Mouse (Mus musculus): ENCODE measurements around the gene Psg20. TPM values are rescaled to one million over a fixed set of nuclear protein-coding genes. Genes with fewer than 3 reads are reported as not detected.
"Not testable (repeated sequence)": the region's sequence is repeated elsewhere in the genome, so short reads cannot be mapped to it uniquely, and the experiment has no call there.

Psg20 gene
- polyA plus RNA-seq, 1 experiment from 2014 or later: not detected

DNA sequence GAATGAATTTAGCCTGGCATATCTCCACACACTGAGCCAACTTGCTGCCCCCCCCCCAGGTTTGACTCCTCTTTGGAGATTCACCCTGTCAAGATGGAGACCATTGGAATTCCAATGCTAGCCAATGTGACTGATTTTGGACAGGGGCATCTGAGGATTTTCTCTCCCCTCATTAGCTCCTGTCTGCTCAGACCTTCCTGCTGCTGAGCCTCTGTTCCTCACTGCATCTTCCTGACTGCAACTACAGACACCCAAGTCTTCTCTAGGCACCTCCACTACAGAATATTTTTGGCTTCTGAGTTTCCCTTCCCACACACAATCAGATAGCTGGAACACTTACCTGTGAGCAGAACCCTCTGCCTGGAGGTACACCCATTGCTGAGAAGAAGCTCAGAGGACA is 399 bp downstream of the Psg20 start:
- H3K27ac ChIP-seq (ENCODE audit: low read length): no peak overlapping the region
- no peaks in the 10 kb centered on the region for H3K9me3 ChIP-seq (ENCODE audit: control insufficient read depth, low read length)
- H3K9ac ChIP-seq (replicated peaks; ENCODE audit: low read depth, low read length): no peak overlapping the region
- H3K4me1 ChIP-seq (replicated peaks; ENCODE audit: control insufficient read depth, insufficient read depth, low read length): no peaks in the 10 kb centered on the region
- H3K4me2 ChIP-seq (ENCODE audit: low read length): no peak overlapping the region
- no peaks in the 10 kb centered on the region for H3K27me3 ChIP-seq (replicated peaks; ENCODE audit: control insufficient read depth, insufficient read depth, low read length)
- H3K4me3 ChIP-seq (replicated peaks; ENCODE audit: low read length): no peak overlapping the region
- no peaks in the 10 kb centered on the region for H3K36me3 ChIP-seq (ENCODE audit: control insufficient read depth, insufficient read depth)
- ATAC-seq: no peak

DNA sequence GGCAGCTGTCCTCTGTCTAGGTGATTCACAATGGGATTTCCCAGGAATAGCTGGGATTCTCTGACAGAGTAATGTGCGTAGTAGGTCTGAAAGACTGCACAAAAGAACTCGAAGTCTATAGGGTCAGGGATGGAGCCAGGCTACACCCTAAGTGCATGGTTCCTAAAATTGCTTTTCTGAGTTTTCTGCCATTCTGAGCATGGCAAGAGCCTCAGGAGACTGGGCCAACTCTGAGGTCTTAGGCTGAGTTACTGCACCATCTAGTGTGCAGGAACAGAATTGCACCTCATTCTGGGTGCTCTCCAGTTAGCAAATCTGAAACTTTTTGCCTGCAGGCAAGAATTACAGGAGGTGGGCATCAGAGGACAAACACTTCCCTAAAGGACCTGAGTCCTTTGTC is 6.2 kb downstream of the Psg20 start:
- H3K4me2 ChIP-seq (ENCODE audit: low read length): no peak overlapping the region
- H3K36me3 ChIP-seq (ENCODE audit: control insufficient read depth, insufficient read depth): no peaks in the 10 kb centered on the region
- H3K9ac ChIP-seq (replicated peaks; ENCODE audit: low read depth, low read length): no peak overlapping the region
- H3K9me3 ChIP-seq (ENCODE audit: control insufficient read depth, low read length): no peaks in the 10 kb centered on the region
- no peak overlapping the region for H3K4me3 ChIP-seq (replicated peaks; ENCODE audit: low read length)
- no peak overlapping the region for H3K27ac ChIP-seq (ENCODE audit: low read length)
- H3K27me3 ChIP-seq (replicated peaks; ENCODE audit: control insufficient read depth, insufficient read depth, low read length): no peaks in the 10 kb centered on the region
- no peaks in the 10 kb centered on the region for H3K4me1 ChIP-seq (replicated peaks; ENCODE audit: control insufficient read depth, insufficient read depth, low read length)
- ATAC-seq: no peak
- WGBS: 48% methylated on average over 2 of the region's 2 CpGs

DNA sequence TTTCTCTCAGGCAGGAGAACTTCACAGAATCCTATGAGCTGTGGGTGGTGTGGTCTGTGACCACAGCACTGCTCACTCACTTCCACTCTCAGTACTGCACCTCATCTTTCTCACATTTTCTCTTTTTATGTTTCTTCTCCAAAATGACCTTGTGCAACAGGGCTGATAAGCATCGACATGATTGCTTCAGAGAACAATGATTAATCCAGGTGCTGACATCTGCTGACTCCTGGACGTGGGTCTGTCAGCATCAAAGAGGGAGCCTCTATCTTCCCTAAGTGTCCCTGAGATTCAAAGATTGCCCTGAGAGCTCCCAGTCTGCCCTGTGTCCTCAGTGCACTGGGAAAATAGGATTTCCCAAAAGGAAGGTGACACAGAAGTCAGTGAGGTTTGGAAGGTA is 29.4 kb downstream of the Psg20 start, which contains the start of gene Psg21:
Gene Psg21, minus strand, starts transcription at position 101 of the 400 bp plus-strand sequence.
- H3K9ac ChIP-seq (replicated peaks; ENCODE audit: low read depth, low read length); H3K4me2 ChIP-seq (ENCODE audit: low read length); H3K27me3 ChIP-seq (replicated peaks; ENCODE audit: control insufficient read depth, insufficient read depth, low read length); H3K4me1 ChIP-seq (replicated peaks; ENCODE audit: control insufficient read depth, insufficient read depth, low read length); H3K9me3 ChIP-seq (ENCODE audit: control insufficient read depth, low read length); H3K27ac ChIP-seq (ENCODE audit: low read length); H3K36me3 ChIP-seq (ENCODE audit: control insufficient read depth, insufficient read depth); ATAC-seq; H3K4me3 ChIP-seq (replicated peaks; ENCODE audit: low read length): not testable (repeated sequence)
- 83% methylated on average over 1 of the region's 2 CpGs for WGBS

DNA sequence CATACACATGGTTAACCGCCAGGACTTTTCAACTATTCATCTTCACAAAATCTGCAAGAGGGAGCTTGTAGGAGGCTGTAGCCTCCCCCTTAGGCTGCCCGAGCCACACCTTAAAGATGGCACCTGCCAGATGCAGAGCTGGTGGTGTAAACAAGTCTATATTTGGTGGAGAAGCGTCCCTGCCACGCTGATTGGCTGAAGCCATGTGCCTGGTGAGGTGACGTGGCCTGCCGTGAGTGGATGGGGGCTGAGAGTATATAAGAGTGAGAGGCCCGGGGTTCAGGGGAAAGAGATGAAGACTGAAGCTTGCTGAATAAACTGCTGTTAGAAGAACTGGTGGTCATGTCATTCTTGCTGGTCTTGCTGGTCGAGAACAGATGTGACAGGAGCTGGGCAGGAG is 59.1 kb downstream of the Psg20 start:
- not testable (repeated sequence) for H3K27me3 ChIP-seq (replicated peaks; ENCODE audit: control insufficient read depth, insufficient read depth, low read length)
- 83% methylated on average over 8 of the region's 8 CpGs for WGBS

More for the DNA sequence above, 59.1 kb downstream of the Psg20 start:
- not testable (repeated sequence) for H3K9me3 ChIP-seq (ENCODE audit: control insufficient read depth, low read length); ATAC-seq; H3K27ac ChIP-seq (ENCODE audit: low read length); H3K4me2 ChIP-seq (ENCODE audit: low read length); H3K9ac ChIP-seq (replicated peaks; ENCODE audit: low read depth, low read length); H3K4me1 ChIP-seq (replicated peaks; ENCODE audit: control insufficient read depth, insufficient read depth, low read length); H3K36me3 ChIP-seq (ENCODE audit: control insufficient read depth, insufficient read depth); H3K4me3 ChIP-seq (replicated peaks; ENCODE audit: low read length)

Other genes with a start within 250 kb of the Psg20 start
- not detected in 2 replicates for gene Psg26, start 202.0 kb downstream of the Psg20 start, polyA plus RNA-seq (2015; fragmentation: Nextera tagmentation; extraction: Ambion mirVana)
- not detected in 2 replicates for gene Psg25, start 153.9 kb downstream of the Psg20 start, polyA plus RNA-seq (2015; fragmentation: Nextera tagmentation; extraction: Ambion mirVana)
- gene Psg27, start 118.9 kb downstream of the Psg20 start, polyA plus RNA-seq (2015; fragmentation: Nextera tagmentation; extraction: Ambion mirVana): not detected in 2 replicates
- gene Psg23, start 69.7 kb downstream of the Psg20 start, polyA plus RNA-seq (2015; fragmentation: Nextera tagmentation; extraction: Ambion mirVana): not detected in 2 replicates
- not detected in 2 replicates for gene Psg21, start 29.5 kb downstream of the Psg20 start, polyA plus RNA-seq (2015; fragmentation: Nextera tagmentation; extraction: Ambion mirVana)
- not detected in 2 replicates for gene Psg22, start 31.9 kb upstream of the Psg20 start, polyA plus RNA-seq (2015; fragmentation: Nextera tagmentation; extraction: Ambion mirVana)
- not detected in 2 replicates for gene Psg19, start 112.3 kb upstream of the Psg20 start, polyA plus RNA-seq (2015; fragmentation: Nextera tagmentation; extraction: Ambion mirVana)
- not detected in 2 replicates for gene Psg17, start 135.4 kb upstream of the Psg20 start, polyA plus RNA-seq (2015; fragmentation: Nextera tagmentation; extraction: Ambion mirVana)
- gene Mill2, start 153.8 kb upstream of the Psg20 start, polyA plus RNA-seq (2015; fragmentation: Nextera tagmentation; extraction: Ambion mirVana): 0.30 and 0.46 TPM in 2 replicates
- 26.3 and 26.7 TPM in 2 replicates for gene Pglyrp1, start 185.1 kb upstream of the Psg20 start, polyA plus RNA-seq (2015; fragmentation: Nextera tagmentation; extraction: Ambion mirVana)
- gene Ccdc61, start 224.2 kb upstream of the Psg20 start, polyA plus RNA-seq (2015; fragmentation: Nextera tagmentation; extraction: Ambion mirVana): 23.9 and 24.0 TPM in 2 replicates
- 15.8 and 17.3 TPM in 2 replicates for gene Nova2, start 239.7 kb upstream of the Psg20 start, polyA plus RNA-seq (2015; fragmentation: Nextera tagmentation; extraction: Ambion mirVana)

Measured in forebrain, embryonic 16.5 days (tissue).